13 mouse cellular contexts compared by ENCODE assay signal in the genomic region with DNA sequence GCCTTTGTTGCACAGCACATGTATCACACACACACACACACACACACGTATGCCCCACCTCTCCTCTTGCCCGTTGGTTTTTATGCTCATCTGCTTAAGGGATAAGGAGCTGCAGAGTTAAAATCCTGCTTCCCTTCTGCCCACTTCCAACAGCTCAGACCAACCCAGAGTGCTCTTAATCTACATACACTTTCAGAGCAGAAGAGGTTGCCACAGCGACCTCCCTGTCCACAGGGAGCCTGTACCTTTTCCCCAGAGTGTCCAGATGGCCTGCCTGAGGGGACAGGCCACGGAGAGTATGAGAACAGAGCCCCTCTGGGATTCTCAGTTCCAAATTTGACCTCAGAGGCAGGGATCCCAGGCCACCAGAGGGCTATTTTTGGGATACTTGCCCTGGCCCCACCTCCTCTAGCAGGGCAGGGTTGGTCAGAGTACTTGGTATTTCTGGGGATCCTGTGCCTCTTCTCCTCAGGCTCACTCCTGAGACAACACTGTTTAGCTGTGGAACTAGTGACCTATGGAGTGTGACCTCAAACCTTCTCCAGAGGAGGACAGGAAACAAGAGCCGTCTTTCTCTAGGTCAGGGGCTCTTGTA. TPM values are rescaled to one million over a fixed set of nuclear protein-coding genes. Genes with fewer than 3 reads are reported as not detected.
DNase-seq lines count a peak whose midpoint lies in the region; ATAC-seq and TF ChIP-seq lines count a peak whose summit lies in the region.
"Had no signal": no experiment of that assay in that cellular context is flagged by ENCODE, and none has a peak within 500 bp of the region (broad histone marks: within the 10 kb centered on the region; RNA-seq: fewer than 3 reads in every experiment).

No protein-coding gene starts in this region.

- no peak for TF ChIP-seq EP300 in heart, postnatal 0 days (IDR thresholded peaks at IDR 0.05; ENCODE audit: low read depth)

- no peaks in the 10 kb centered on the region for H3K36me3 ChIP-seq in embryonic facial prominence, embryonic 10.5 days (replicated peaks)
- no peaks in the 10 kb centered on the region for H3K36me3 ChIP-seq in heart, postnatal 0 days (replicated peaks; ENCODE audit: control insufficient read depth, insufficient read depth, low read length)
- H3K36me3 ChIP-seq: midbrain, embryonic 12.5 days had no signal

- H3K4me1 ChIP-seq in brown adipose tissue, adult 24 weeks (ENCODE audit: control insufficient read depth, insufficient read depth, insufficient read length, low read length): no peaks in the 10 kb centered on the region; the same call in 1 of the 2 replicates
- H3K4me1 ChIP-seq in embryonic facial prominence, embryonic 10.5 days: peaks cover 58% of the 10 kb centered on the region
- peaks cover 13% of the 10 kb centered on the region for H3K4me1 ChIP-seq in heart, postnatal 0 days (ENCODE audit: control insufficient read depth, insufficient read depth)

- 0 out of 2 replicates have a peak, but pooled peaks have one; percentile 18 for TF ChIP-seq CTCF in layer of hippocampus, adult 2 months (conservative IDR thresholded peaks at IDR 0.05)
- TF ChIP-seq CTCF in heart, postnatal 0 days (IDR thresholded peaks at IDR 0.05; ENCODE audit: low read depth): no peak

- no peak for DNase-seq in layer of hippocampus, adult 2 months (ENCODE audit: low spot score in 2 of 2)
- no peak for DNase-seq in layer of hippocampus, postnatal 14 days (ENCODE audit: low spot score in 2 of 2)
- DNase-seq in embryonic facial prominence, embryonic 10.5 days (ENCODE audit: low spot score): peak; percentile 18
- DNase-seq in heart, postnatal 0 days (ENCODE audit: low spot score): peak; percentile 28
- DNase-seq in spleen, adult 18-20 months: no peak
- no peak for DNase-seq in cerebellum, postnatal 25 days
- no peak for DNase-seq in right cerebral cortex, postnatal 36 days (ENCODE audit: low spot score in 2 of 2)
- DNase-seq: kidney, adult 11 months had no signal

- no peaks in the 10 kb centered on the region for H3K9me3 ChIP-seq in embryonic facial prominence, embryonic 10.5 days
- no peaks in the 10 kb centered on the region for H3K9me3 ChIP-seq in heart, postnatal 0 days (replicated peaks; ENCODE audit: control insufficient read depth, low read length)
- H3K9me3 ChIP-seq: midbrain, embryonic 12.5 days had no signal

- H3K9ac ChIP-seq in heart, postnatal 0 days (replicated peaks; ENCODE audit: low read depth, low read length): no peak overlapping the region
- H3K9ac ChIP-seq: midbrain, embryonic 12.5 days had no signal

- H3K4me3 ChIP-seq in layer of hippocampus, adult 2 months: no peak overlapping the region
- H3K4me3 ChIP-seq in brown adipose tissue, adult 24 weeks (ENCODE audit: insufficient read depth, low read depth, low read length): no peak overlapping the region
- H3K4me3 ChIP-seq in embryonic facial prominence, embryonic 10.5 days: no peak overlapping the region
- no peak overlapping the region for H3K4me3 ChIP-seq in heart, postnatal 0 days (ENCODE audit: low read depth, low read length)
- H3K4me3 ChIP-seq: midbrain, embryonic 12.5 days had no signal

- no peaks in the 10 kb centered on the region for H3K27me3 ChIP-seq in embryonic facial prominence, embryonic 10.5 days (replicated peaks; ENCODE audit: low read depth, poor library complexity, severe bottlenecking)
- no peaks in the 10 kb centered on the region for H3K27me3 ChIP-seq in heart, postnatal 0 days (ENCODE audit: control insufficient read depth, insufficient read depth, low read length)
- H3K27me3 ChIP-seq: midbrain, embryonic 12.5 days had no signal

- peak; percentile 75 for ATAC-seq in heart, postnatal 0 days (ENCODE audit: insufficient read depth, low read depth)

- no peak overlapping the region for H3K4me2 ChIP-seq in heart, postnatal 0 days (ENCODE audit: low read depth, low read length)
- H3K4me2 ChIP-seq: midbrain, embryonic 12.5 days had no signal

- H3K27ac ChIP-seq in layer of hippocampus, adult 2 months: 0 out of 2 replicates have a peak overlapping the region, but pooled peaks have one; percentile 32
- 0 out of 2 replicates have a peak overlapping the region, but pooled peaks have one; percentile 12 for H3K27ac ChIP-seq in brown adipose tissue, adult 24 weeks (replicated peaks; ENCODE audit: low read depth, low read length)
- H3K27ac ChIP-seq in embryonic facial prominence, embryonic 10.5 days (replicated peaks): peak overlapping the region; percentile 27; the same call in 1 of the 2 replicates
- peak overlapping the region; percentile 56 for H3K27ac ChIP-seq in heart, postnatal 0 days (ENCODE audit: low read depth)
- H3K27ac ChIP-seq: midbrain, embryonic 12.5 days had no signal

- 25% methylated on average over 5 of the region's 5 CpGs for WGBS in embryonic facial prominence, embryonic 10.5 days
- WGBS in heart, postnatal 0 days: 21% methylated on average over 5 of the region's 5 CpGs

RNA-seq across cellular contexts. Expression of a gene that starts 39.2 kb away (rescaled TPM):
- total RNA-seq in layer of hippocampus, adult 2 months (2021): not detected
- total RNA-seq in layer of hippocampus, postnatal 14 days (2021): not detected
- not detected in 2 replicates for polyA plus RNA-seq in brown adipose tissue, adult 24 weeks (2012; ENCODE audit: insufficient read depth, insufficient read length, missing spikeins)
- not detected in 2 replicates for polyA plus RNA-seq in embryonic facial prominence, embryonic 10.5 days (2016; fragmentation: Nextera tagmentation; extraction: Ambion mirVana)
- total RNA-seq in heart, postnatal 0 days (2014; rRNA removed; ENCODE audit: low replicate concordance): not detected in 2 replicates
- polyA plus RNA-seq in heart, postnatal 0 days (2015; fragmentation: Nextera tagmentation; extraction: Ambion mirVana): not detected in 2 replicates
- total RNA-seq: layer of hippocampus, postnatal 10 days; neutrophil, adult 5-6 weeks had no signal
- polyA plus RNA-seq: limb, embryonic 14.5 days; midbrain, embryonic 12.5 days had no signal

RNA-seq across cellular contexts. Expression of a gene that starts 47.6 kb away (rescaled TPM):
- not detected for total RNA-seq in layer of hippocampus, adult 2 months (2021)
- not detected for total RNA-seq in layer of hippocampus, postnatal 14 days (2021)
- not detected in 2 replicates for polyA plus RNA-seq in brown adipose tissue, adult 24 weeks (2012; ENCODE audit: insufficient read depth, insufficient read length, missing spikeins)
- 0.24 and 0.39 TPM in 2 replicates for polyA plus RNA-seq in embryonic facial prominence, embryonic 10.5 days (2016; fragmentation: Nextera tagmentation; extraction: Ambion mirVana)
- 1.7 and 2.6 TPM in 2 replicates for total RNA-seq in heart, postnatal 0 days (2014; rRNA removed; ENCODE audit: low replicate concordance)
- 1.9 and 3.2 TPM in 2 replicates for polyA plus RNA-seq in heart, postnatal 0 days (2015; fragmentation: Nextera tagmentation; extraction: Ambion mirVana)
- total RNA-seq: layer of hippocampus, postnatal 10 days; neutrophil, adult 5-6 weeks had no signal

Comparison
In these comparisons a context has a peak if more than half of its experiments do, and no peak if none do; other contexts are left out.
1. DNase-seq: peak in embryonic facial prominence, embryonic 10.5 days (single experiment) and heart, postnatal 0 days (single experiment); none in layer of hippocampus, adult 2 months (0 of 2), layer of hippocampus, postnatal 14 days (0 of 2), spleen, adult 18-20 months (0 of 2), cerebellum, postnatal 25 days (0 of 2) and right cerebral cortex, postnatal 36 days (0 of 2).
2. Peak in every context shown above with its lines, with median percentiles within 50 percentile points of each other: H3K27ac ChIP-seq.